Mouse (Mus musculus): Measurements from ENCODE around the gene Dnajc21.
"Not testable (repeated sequence)": the region's sequence is repeated elsewhere in the genome, so short reads cannot be mapped to it uniquely, and the experiment has no call there.

Gene Dnajc21

DNA sequence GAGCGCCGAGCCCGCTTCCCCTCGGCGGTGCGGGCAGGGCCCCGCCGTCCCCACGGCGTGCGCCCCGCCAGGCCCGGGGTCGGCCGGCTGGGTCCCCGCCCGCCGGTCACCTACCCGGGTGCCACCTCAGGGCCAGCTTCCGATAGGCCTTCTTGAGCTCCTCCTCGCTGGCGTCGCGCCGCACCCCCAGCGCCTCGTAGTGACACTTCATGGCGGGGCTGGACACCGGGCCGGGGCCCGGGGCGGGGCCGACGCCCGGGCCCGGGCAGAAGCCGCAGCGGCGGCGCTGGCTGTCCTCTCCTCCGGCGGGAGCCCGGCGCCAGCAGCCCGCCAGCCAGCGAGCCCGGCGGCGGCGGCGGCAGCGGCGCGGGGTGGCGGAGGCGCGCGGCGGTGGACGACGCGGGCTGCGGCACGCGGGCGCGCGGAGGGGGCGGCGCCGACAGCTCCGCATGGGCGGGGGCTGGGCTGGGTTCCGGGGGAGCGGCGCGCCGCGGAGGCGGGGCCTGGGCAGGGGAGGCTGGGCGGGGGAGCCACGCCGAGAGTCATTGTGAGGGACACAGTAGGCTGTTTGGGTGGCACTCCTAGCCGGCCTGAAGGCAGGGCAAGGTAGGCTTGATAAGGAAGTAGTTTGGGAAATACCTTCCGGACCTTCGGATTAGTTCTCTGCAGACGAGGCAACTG, at the start of gene Dnajc21:
Gene Dnajc21 (minus strand): TSS at position 366 of the 681 bp plus-strand sequence.
- peak; percentile 71 for DNase-seq (ENCODE audit: low read depth, low spot score)

DNA sequence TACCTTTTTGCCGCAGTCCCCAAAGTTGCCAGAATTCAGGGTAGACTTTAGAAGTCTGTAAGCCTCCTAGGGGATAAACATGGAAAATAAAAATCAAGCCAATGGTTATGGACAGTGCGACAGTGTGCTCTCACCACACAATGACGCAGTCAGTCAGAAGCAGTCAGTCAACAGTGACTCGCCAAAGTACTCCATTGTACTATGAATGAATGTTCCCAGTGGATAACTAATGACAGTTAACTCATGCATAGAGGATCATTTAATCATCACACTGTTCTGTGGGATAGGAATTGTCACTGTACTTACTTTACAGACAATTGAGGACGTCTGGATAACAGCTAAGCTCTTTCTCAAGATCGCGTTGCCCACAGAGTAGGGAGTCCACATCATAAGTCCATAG, 44.9 kb upstream of the Dnajc21 start:
- DNase-seq (ENCODE audit: low read depth, low spot score): no peak

DNA sequence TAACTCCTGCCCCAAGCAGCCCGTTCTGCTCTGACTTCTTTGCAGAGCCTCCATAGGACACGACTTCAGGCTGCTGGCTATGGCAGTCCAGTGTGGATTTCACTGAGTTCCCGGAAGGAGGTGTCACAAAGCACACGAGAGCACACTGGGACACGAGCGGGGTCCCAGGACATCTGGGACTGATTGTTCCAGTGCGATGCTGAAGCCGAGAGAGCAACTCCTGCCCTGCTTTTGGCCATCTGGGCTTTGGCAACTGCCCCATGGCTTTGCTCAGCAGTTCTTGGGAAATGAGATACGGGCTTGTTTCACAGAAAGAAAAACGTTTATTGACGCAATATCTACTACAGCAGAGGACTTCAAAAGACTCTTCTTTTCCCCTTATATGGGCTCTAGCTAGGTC, 35.8 kb upstream of the Dnajc21 start:
- peak; percentile 35 for DNase-seq (ENCODE audit: low read depth, low spot score)

DNA sequence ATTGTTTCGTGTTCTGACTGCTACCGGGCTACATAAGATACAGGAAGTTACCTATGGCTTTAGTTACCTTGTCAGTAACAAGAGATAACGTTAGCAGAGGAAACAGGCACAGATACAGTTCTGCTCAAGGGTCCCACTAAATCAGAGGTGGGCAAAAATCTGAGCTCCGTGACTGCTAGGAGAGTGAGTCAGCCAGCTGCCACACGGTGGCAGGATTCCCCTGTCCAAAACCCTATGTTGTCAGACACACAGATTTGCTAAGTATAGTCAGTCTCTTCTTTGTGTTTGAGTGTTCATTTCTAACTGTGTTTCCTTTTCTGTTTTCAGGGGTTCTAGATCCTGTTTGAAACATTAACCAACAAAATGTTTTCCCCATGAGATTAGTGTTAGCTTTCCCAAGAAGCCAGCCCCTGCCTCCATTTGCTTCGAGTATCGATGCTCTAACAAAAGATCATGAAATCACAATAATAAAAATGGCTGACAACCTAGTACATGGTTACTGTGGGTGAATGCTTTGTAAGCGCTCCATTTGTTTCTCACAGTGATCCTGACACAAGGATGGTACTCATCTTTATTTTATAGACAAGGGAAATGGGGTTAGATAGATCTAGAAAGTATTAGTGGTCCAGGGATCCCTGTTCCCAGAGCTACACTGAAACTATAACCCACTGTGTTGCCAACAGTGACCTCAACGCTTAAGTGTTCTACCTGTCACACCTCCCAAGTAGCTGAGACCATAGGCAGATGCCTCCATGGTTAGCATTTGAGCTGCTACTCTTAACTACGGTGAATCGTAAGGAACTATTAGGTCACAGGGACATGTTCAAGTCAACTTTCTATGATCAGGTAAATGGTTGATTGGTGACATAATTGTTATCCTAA, 30.8 kb upstream of the Dnajc21 start:
- peak; percentile 65 for DNase-seq (ENCODE audit: low read depth, low spot score)

DNA sequence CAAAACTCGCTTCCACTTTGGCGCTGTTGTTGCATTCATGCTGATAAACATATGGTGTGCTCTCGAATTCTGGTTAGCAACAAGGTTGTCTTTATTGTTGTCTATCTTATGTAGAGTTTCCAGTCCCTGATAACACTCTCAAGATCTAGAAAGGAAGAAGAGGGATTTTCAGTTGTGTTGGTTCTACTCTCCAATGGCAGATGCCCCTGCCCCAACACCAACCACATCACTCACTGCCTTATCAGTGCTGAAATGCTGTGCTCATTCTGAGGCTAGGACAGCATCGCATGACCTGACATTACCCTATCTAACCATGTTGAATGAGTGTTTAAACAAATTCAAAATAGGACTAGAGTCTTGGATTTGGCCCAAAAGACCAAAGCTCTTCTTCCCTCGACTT, 29.7 kb upstream of the Dnajc21 start:
- no peak for DNase-seq (ENCODE audit: low read depth, low spot score)

DNA sequence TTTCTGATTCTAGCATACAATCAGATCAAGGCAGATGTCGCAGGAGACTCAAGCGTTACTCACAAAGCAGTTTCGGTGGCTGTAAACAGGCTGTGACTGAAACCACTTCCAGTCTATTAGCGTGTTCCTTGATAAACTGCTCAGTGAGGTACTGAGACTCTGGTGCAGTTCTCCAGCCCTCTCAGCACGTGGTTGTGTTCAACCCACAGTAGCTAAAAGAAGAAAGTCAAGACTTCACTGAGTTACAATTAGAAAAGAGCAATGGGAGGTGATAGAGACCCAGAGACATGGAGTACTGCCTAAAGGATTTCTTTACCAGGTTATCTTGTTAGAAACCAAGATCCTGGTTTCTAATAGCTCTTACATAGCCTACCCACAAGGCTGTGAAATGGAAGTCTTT, 29.3 kb upstream of the Dnajc21 start:
- DNase-seq (ENCODE audit: low read depth, low spot score): no peak

DNA sequence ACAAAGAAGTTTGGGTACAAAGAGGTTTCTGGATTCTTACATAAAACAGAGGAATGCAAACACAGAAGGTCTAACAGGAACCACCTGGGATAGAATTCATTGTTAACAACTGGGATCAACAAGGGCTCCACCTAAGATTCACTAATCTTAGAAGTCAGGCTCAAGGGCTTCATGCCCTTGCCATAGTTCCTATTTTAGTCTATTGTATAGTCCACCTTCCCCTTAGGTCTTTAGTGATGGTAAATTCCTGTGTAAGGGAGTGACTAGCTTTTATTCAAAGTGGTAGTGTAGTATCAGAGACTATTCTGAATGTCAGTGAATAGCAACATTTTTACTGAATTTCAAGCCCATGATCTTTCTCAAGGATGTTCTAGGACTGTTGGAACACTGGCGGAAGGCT, 26.4 kb upstream of the Dnajc21 start:
- DNase-seq (ENCODE audit: low read depth, low spot score): not testable (repeated sequence)

DNA sequence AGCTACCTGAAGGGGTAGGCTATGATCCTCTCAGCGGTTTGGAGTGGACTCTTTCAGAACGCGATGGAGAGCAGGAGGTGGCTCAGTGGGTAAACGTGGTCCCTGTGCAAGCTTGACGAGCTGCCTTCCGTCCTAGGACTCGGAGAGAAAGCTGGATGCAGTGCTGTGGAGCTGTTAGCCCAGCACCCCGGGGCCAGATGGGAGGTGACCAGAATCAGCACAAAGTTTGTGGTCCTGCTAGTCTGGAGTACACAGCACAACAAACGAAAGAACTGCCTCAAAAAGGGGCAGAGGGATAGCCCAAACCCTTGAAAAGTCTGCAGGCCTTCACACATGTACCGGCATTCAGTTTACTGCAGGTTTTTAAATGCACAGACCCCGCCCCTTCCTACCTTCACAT, 25.6 kb upstream of the Dnajc21 start:
- no peak for DNase-seq (ENCODE audit: low read depth, low spot score)

DNA sequence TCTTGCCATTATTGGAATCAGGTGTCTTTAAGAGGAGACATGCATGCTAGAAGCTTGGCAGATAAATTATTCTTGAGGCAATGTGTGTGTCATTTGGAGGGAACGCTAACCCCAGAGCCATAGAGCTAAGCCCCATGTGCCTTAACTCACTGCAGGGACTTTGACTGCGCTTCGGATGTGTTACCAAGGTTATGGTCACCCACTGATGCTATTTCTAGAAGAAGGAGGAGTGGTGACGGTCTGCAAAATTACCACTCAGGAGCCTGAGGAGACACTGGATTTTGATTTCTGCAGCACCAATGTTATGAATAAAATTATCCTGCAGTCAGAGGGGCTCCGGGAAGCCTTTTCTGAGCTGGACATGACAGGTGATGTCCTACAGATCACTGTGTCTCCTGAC, 19.8 kb upstream of the Dnajc21 start:
- no peak for DNase-seq (ENCODE audit: low read depth, low spot score)

DNA sequence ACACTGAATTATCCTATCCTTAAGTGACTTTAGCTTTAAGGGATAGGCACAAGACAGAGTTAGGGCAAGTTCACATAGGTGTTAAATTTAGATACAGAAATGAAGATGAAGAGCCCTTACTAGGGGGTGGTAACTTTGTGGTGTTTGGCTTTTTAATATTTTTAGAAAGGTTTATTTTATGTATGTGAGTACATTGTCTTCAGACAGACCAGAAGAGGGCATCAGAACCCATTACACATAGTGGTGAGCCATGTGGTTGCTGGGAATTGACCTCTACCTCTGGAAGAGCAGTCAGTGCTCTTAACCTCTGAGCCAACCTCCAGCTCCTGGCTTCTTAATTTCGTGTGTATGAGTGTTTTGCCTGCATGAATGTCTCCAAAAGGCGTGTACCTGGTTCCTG, 16.9 kb upstream of the Dnajc21 start:
- DNase-seq (ENCODE audit: low read depth, low spot score): no peak

DNA sequence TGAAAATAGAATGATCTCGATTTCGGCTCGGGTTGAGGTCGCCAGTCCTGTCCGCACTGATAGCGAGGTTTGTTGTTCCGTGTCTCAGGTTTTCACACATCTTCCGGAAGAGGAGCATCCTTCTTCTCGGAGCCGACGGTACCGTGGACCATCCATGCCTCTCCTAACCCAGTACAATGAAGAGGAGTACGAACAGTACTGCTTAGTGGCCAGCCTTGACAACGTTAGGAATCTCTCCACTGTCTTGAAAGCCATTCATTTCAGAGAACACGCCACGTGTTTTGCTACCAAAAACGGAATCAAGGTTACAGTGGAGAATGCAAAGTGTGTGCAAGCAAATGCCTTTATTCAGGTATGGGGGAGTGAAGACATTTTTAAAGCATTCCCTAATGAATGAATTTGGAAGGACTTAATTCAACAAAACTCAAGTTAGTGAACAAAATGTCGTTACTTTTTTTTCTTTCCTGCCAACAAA, 16.1 kb upstream of the Dnajc21 start:
- DNase-seq (ENCODE audit: low read depth, low spot score): no peak

DNA sequence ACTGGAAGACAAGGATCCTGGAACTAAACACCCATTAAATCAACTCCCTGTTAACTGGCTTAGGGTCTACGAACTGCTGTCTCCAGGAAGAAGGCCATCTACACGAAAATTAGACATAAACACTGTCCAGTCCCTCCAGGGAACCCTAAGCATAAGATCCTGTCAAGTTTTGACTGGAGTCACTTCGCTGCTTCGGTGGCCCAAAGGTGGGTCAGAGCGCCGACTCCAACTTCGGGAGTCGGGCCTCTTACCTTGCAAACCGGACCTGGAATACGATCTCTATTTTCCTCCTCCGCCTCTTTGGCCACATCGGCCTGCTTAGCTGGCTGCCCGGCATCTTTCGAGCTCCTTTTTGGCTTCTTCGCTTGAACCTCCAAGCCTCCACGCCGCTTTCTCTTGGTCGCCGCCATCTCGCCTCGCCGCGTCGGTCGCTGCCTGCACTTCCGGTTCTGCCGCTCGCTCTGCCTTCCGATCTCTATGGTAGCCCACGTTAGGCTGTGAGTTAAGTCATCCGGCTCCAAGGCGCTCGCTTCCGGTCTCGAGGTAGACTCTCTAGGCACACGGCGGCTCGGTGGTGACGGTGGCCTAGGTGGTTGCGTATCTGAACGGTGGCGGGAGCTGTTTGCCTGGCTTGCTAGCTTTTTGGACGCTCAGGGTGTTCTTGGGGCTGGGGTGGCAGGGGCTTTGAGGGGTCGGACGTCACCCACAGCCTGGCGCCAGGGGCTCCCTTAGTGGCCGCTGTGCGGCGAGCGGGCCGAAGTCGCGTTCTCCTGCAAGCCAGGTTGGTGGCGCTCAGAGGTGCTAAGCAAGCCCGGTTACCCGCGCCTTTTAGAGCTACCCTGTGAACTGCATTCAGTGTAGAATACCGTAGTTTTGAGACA, 15.4 kb upstream of the Dnajc21 start, which contains the start of the genes Brix1 and Rad1:
Gene Brix1 (minus strand): TSS at position 464 of the 881 bp plus-strand sequence.
Gene Rad1 (plus strand): TSS at position 535 of the 881 bp plus-strand sequence.
- peak; percentile 95 for DNase-seq (ENCODE audit: low read depth, low spot score)

DNA sequence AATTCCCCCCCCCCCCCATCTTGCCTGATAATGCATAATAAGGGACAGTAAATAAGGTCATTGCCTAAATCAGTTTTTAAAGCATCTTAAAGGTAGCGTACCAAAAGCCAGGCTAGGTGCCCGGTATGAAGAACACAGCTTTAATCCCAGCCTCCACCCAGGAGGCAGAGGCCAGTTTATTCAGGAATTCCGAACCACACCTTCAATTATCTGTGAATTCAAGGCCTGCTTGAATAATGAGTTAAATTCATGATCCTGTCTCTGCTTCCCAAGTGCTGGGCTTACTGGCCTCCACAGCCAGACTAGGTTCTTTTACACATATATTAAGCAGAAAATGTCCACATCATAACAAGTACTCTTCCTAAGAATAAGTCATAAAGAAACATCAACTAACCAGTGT, 625 bp upstream of the Dnajc21 start:
- no peak for DNase-seq (ENCODE audit: low read depth, low spot score)

DNA sequence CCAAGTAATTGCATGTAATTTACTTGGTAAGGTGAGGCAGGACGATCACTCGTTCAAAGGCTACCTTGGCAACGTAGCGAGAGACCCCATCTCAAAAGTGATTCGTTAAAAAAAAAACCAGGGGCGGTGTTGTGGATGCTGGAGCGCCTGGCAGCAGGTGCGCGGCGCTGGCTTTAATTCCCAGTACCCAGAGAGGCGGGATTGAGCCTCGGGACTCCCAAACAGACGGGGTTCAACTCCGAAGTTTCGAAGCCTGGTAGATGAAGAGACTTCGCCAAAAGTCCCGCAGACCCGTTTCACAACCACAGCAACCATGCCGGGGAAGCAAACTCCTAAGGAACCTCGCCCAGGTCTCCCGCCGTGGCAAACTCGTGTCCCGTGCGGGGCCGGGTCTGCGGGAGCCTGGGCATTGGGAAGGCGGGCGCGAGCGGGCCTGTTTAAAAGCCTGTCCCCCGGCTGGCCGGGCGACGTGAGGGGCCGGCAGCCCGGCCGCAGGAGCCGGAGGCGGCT, 620 bp downstream of the Dnajc21 start:
- DNase-seq (ENCODE audit: low read depth, low spot score): no peak

DNA sequence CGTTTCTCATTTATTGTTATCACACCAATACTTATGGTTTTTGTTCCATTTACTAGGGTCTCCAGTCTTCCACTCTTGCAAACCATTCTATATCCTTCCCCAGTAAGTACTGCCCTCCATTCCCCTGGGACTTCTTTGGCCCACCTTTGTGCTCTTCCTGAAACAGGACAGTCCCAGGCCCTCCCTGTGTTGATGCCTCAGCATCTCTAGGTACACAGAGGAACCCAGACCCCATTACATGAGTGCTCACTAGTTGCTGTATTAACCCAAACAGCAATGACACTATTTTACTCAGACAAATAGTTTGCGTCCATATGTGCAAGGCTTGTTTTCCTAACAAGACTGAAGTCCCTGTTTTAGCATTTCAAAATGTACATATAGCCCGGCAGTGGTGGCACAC, 1.6 kb downstream of the Dnajc21 start:
- no peak for DNase-seq (ENCODE audit: low read depth, low spot score)

DNA sequence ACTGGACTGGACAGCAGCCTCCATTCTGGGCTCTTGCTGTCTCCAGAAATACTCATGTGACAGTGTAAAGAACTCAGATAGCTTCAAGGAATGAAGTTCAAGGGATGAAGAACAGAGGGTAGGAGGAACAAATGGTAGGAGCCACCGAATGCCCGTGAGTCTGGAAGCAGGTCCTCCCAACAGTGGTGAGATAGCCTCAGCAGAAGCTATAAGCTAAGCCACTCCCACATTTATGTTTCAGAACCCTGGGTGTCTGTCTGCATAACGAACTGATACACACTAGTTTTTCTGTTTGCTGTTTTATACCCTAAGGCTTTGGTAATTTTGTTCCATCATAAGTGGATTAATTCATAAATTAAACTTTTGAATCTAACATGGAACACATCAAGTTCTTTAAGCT, 5.6 kb downstream of the Dnajc21 start:
- DNase-seq (ENCODE audit: low read depth, low spot score): no peak

DNA sequence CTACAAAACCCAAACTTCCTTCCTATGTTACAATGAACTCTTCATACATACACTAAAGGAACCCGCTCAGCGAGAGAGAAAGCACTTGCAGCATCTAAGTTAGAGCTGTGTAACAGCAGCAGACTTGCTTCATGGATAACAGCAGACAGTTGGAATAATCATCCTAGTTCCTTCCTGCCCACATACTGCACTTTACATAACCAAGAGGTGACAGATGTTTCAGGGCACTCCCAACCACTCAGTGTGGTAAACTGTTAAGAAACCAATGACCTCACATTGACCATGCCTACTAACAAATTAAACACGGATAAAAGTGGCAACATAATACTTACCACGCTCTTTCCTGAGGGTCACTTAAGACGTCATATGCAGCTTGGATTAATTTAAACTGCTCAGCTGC, 6.8 kb downstream of the Dnajc21 start:
- DNase-seq (ENCODE audit: low read depth, low spot score): no peak

DNA sequence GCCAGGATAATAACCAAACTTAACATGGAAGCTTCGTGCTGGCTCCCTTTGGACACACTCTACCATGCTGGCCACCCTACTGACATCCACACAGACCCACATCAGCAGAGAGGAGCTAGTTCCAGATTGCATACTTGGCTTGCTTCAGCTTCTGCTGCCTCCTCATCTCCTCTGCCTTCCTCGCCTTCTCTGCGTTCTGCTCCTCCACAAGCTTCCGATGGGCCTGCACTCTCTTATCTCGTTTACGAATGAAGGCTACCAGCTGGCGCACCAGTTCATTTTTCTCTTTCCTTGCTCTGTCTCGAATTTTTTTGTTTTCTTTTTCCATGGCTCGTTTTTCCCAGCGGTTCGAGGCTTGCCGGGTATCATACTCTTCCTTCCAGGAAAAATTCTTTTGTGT, 9.3 kb downstream of the Dnajc21 start:
- no peak for DNase-seq (ENCODE audit: low read depth, low spot score)

DNA sequence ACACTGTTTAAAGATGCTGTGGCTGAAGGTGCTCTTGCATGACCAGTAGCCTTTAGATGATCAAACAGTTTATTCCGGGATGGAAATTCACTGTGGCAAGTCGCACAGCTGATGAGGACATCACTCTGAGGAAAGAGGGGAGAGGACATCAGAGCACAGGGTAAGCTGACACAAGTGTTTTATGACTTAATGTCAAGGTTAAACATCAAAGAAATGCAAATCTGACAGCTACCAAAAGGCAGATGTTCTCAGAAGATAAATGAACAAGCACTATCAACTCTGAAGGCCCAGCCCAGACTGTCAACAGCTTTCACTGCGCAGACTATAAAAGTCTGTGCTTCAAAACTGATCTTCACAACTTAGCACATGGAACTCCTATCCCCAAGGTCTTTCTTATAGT, 23.2 kb downstream of the Dnajc21 start:
- DNase-seq (ENCODE audit: low read depth, low spot score): no peak

DNA sequence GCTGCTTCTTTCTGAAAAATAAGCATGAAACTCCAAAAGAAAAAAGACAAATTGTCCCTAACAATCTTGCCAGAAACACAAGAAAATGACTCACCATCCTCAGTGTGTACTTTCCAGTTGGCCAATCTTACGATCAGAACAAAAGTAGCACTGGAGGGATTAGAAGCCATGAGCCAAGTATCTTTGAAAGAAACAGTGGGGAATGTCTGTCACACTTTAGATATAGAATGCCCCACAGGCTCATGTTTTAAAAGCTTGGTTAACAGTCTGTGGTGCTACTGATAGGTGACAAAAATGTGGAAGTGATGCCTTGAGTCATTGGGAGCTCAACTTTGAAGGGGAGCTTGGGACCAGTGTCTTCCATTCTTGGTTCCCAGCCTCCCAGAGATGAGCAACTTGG, 28.0 kb downstream of the Dnajc21 start:
- no peak for DNase-seq (ENCODE audit: low read depth, low spot score)

DNA sequence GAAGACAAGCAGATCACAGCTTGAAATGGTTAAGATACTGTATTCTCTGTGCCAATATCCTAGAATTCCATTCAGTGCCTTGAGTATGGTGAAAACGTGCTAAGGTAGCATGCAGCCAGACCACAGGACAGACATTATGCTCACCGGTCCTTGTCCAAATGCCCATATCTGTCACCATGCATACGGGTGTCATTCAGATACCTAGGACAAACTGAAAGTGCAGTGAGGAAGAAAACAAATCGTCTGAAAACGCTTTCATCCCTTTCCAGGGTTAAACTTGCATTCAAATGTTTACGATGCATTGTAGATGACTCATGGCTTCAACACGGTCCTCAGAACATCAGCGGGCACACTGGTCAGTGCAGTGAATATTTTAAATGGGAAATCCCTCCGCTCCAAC, 28.8 kb downstream of the Dnajc21 start:
- DNase-seq (ENCODE audit: low read depth, low spot score): no peak

DNA sequence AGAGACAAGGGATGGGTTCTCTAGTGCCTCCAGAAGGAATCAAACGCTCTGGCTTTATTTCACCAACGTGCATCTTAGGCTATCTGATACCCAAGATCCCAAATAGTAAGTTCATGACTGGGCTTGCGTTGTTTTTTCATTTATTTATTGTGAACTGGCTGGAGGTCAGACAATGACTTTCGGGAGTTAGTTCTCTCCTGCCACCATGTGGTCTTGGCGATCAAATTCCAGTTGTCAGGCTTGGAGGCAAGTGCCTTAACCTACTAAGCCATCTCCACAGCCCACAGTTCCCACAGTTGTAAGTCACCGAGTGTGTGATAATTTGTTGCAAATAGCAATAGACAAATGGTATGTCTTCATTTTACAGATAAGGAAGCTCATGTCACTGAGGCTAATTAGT, 30.4 kb downstream of the Dnajc21 start:
- no peak for DNase-seq (ENCODE audit: low read depth, low spot score)
